Mouse (Mus musculus) liver, embryonic 16.5 days (tissue): Measurements from ENCODE around the gene Hsf4. TPM values are rescaled to one million over a fixed set of nuclear protein-coding genes. Genes with fewer than 3 reads are reported as not detected.
A peak's percentile ranks its signal among the peaks of the same experiment; 100 is the strongest.

Source experiments
- ATAC-seq: fragments of 200-750 bp; cut with Nextera tagmentation; 2 replicates; pipeline ENCODE4 v1.8.0; 2017; ENCODE audit warnings: low read depth, mild to moderate bottlenecking, moderate number of reproducible peaks, moderate library complexity
- H3K27ac ChIP-seq: fragments of 300-500 bp; sonication (generic); 2 replicates; pipeline ENCODE4 v1.5.1; 2014; ENCODE audit warnings: mild to moderate bottlenecking, low read length
- H3K27me3 ChIP-seq: fragments of 300-500 bp; sonication (generic); 2 replicates; pipeline ENCODE4 v1.6.1; 2014; ENCODE audit warnings: low read depth, low read length, mixed read lengths; ENCODE audit not compliant: control insufficient read depth, insufficient read depth
- H3K36me3 ChIP-seq: fragments of 300-500 bp; sonication (generic); 2 replicates; pipeline ENCODE4 v1.6.1; 2014; ENCODE audit warnings: mild to moderate bottlenecking; ENCODE audit not compliant: control insufficient read depth, insufficient read depth
- H3K4me1 ChIP-seq: fragments of 300-500 bp; sonication (generic); 2 replicates; pipeline ENCODE4 v1.6.1; 2014; ENCODE audit warnings: low read depth, low read length, mixed read lengths; ENCODE audit not compliant: control insufficient read depth
- H3K4me2 ChIP-seq: fragments of 300-500 bp; sonication (generic); 2 replicates; pipeline ENCODE4 v1.6.1; 2014; ENCODE audit warnings: low read depth, low read length, mixed read lengths
- H3K4me3 ChIP-seq: fragments of 300-500 bp; sonication (generic); 2 replicates; pipeline ENCODE4 v1.5.1; 2014; ENCODE audit warnings: low read depth, mild to moderate bottlenecking, low read length
- H3K9ac ChIP-seq: fragments of 300-500 bp; sonication (generic); 2 replicates; pipeline ENCODE4 v1.6.1; 2014; ENCODE audit warnings: low read depth, low read length
- H3K9me3 ChIP-seq: fragments of 300-500 bp; sonication (generic); replicated peaks from 2 replicates; pipeline ENCODE4 v1.6.1; 2016; ENCODE audit warnings: low read length; ENCODE audit not compliant: control insufficient read depth
- WGBS: fragments of 180-500 bp; shearing (Covaris S2); extraction: QIAGEN DNeasy Blood & Tissue Kit; methylation state at CpG from one replicate; pipeline ENCODE4 v1.1.7; 2014; ENCODE audit not compliant: insufficient replicate concordance; 5-methylcytosine and 5-hydroxymethylcytosine counted together
- microRNA counts: library from miRNA; unstranded; fragments of <30 nt; microRNA quantifications from one replicate; lab custom pipeline; 2016
- microRNA-seq: library from miRNA; unstranded; fragments of <30 nt; microRNA quantifications from one replicate; pipeline ENCODE4, GENCODE M21; 2016
- polyA plus RNA-seq: library from polyadenylated mRNA; unstranded; fragments of >200 nt; fragmentation: Nextera tagmentation; extraction: Ambion mirVana; gene quantifications from 2 replicates; pipeline ENCODE4 v1.2.1, GENCODE M21; 2015

Hsf4 gene
- polyA plus RNA-seq, 1 experiment from 2014 or later, result 0.08 TPM

- Histone ChIP-seq H3K36me3 (peaks cover 82% of the 10 kb centered on the region), H3K4me3 (no peak overlapping the region), H3K9ac (no peak overlapping the region; the same call in 1 of the 2 replicates), H3K27ac (peak overlapping the region; percentile 49), H3K27me3 (no peaks in the 10 kb centered on the region), H3K4me1 (peaks cover 30% of the 10 kb centered on the region), H3K4me2 (peak overlapping the region; percentile 25), H3K9me3 (no peaks in the 10 kb centered on the region; the same call in 1 of the 2 replicates)
- peak; percentile 62 for ATAC-seq
- WGBS, result 65% methylated on average over 9 of the region's 9 CpGs
Measured at GRCm38 (mm10) chr8:105313622-105314402, 44.2 kb downstream of the Hsf4 start.

- 89% methylated on average over 18 of the region's 18 CpGs for WGBS
- Histone ChIP-seq H3K36me3 (peaks cover 77% of the 10 kb centered on the region), H3K27ac (peak overlapping the region; percentile 17; the same call in 1 of the 2 replicates), H3K9ac (no peak overlapping the region), H3K4me2 (no peak overlapping the region), H3K27me3 (no peaks in the 10 kb centered on the region), H3K4me3 (no peak overlapping the region), H3K4me1 (peaks cover 44% of the 10 kb centered on the region), H3K9me3 (no peaks in the 10 kb centered on the region; the same call in 1 of the 2 replicates)
- ATAC-seq, result no peak
Measured at GRCm38 (mm10) chr8:105315073-105315769, 45.6 kb downstream of the Hsf4 start.

GRCm38 (mm10) chr8:105317941-105318340 lies 48.3 kb downstream of the Hsf4 start:
- no peaks in the 10 kb centered on the region for H3K9me3 ChIP-seq
- peaks cover 39% of the 10 kb centered on the region for H3K4me1 ChIP-seq
- ATAC-seq, result no peak
- no peaks in the 10 kb centered on the region for H3K27me3 ChIP-seq
- H3K36me3 ChIP-seq, result peaks cover 59% of the 10 kb centered on the region
- WGBS, result 82% methylated on average over 4 of the region's 4 CpGs
- H3K27ac ChIP-seq, result no peak overlapping the region
- no peak overlapping the region for H3K9ac ChIP-seq
- H3K4me3 ChIP-seq, result no peak overlapping the region
- H3K4me2 ChIP-seq, result no peak overlapping the region

GRCm38 (mm10) chr8:105318662-105319190 lies 49.1 kb downstream of the Hsf4 start:
- Histone ChIP-seq H3K4me2 (no peak overlapping the region), H3K4me1 (peaks cover 34% of the 10 kb centered on the region), H3K9ac (no peak overlapping the region), H3K36me3 (peaks cover 51% of the 10 kb centered on the region), H3K27me3 (no peaks in the 10 kb centered on the region), H3K4me3 (no peak overlapping the region), H3K27ac (no peak overlapping the region), H3K9me3 (no peaks in the 10 kb centered on the region)
- WGBS, result 75% methylated on average over 11 of the region's 11 CpGs
- ATAC-seq, result no peak

- Histone ChIP-seq H3K36me3 (peaks cover 20% of the 10 kb centered on the region), H3K4me3 (peak overlapping the region; percentile 63), H3K4me2 (peak overlapping the region; percentile 80), H3K27me3 (no peaks in the 10 kb centered on the region), H3K27ac (peak overlapping the region; percentile 98), H3K9ac (peak overlapping the region; percentile 66), H3K9me3 (no peaks in the 10 kb centered on the region), H3K4me1 (peaks cover 51% of the 10 kb centered on the region)
- peak; percentile 84 for ATAC-seq
- WGBS, result 25% methylated on average over 4 of the region's 4 CpGs
Measured at GRCm38 (mm10) chr8:105323183-105323582, 53.6 kb downstream of the Hsf4 start.

MicroRNAs encoded within 50 kb of the gene (microRNA counts, 519-probe panel; counts per million panel counts)
- microRNA mmu-miR-328 (lab: Ali Mortazavi, UCI), result 1,734 counts per million, percentile 19 among the panel's probes with 10 or more counts

Small RNAs within 50 kb of the gene (microRNA-seq; reads per million reads assigned to microRNA genes)
- gene Gm27320, result not detected
- 319 reads per million, percentile 66 among the genes with 10 or more reads in this experiment for gene Mir328

Other genes starting within 250 kb of the Hsf4 start
- gene Ces3a, start 221.2 kb upstream of the Hsf4 start, polyA plus RNA-seq, result 0.71 and 0.83 TPM in 2 replicates
- gene Ces3b, start 186.0 kb upstream of the Hsf4 start, polyA plus RNA-seq, result not detected in 2 replicates
- gene Ces4a, start 138.0 kb upstream of the Hsf4 start, polyA plus RNA-seq, result not detected in 2 replicates
- 6.6 and 7.5 TPM in 2 replicates for gene Cbfb, start 99.1 kb upstream of the Hsf4 start, polyA plus RNA-seq
- gene D230025D16Rik, start 44.7 kb upstream of the Hsf4 start, polyA plus RNA-seq, result 18.7 and 19.7 TPM in 2 replicates
- gene B3gnt9, start 14.6 kb upstream of the Hsf4 start, polyA plus RNA-seq, result 2.1 and 2.5 TPM in 2 replicates
- 12.5 and 14.0 TPM in 2 replicates for gene Tradd, start 5.2 kb upstream of the Hsf4 start, polyA plus RNA-seq
- gene Fbxl8, start 5.2 kb upstream of the Hsf4 start, polyA plus RNA-seq, result 1.4 TPM in 2 replicates
- gene Nol3, start 6.3 kb downstream of the Hsf4 start, polyA plus RNA-seq, result 0.12 and 0.19 TPM in 2 replicates
- gene 4931428F04Rik, start 20.1 kb downstream of the Hsf4 start, polyA plus RNA-seq, result 0.55 and 0.84 TPM in 2 replicates
- gene Exoc3l, start 26.3 kb downstream of the Hsf4 start, polyA plus RNA-seq, result 5.9 and 6.5 TPM in 2 replicates
- gene E2f4, start 27.9 kb downstream of the Hsf4 start, polyA plus RNA-seq, result 169 and 187 TPM in 2 replicates
- gene Elmo3, start 35.8 kb downstream of the Hsf4 start, polyA plus RNA-seq, result 4.7 and 5.3 TPM in 2 replicates
- gene Lrrc29, start 56.5 kb downstream of the Hsf4 start, polyA plus RNA-seq, result 11.1 and 12.5 TPM in 2 replicates
- gene Tmem208, start 56.6 kb downstream of the Hsf4 start, polyA plus RNA-seq, result 81.4 and 82.0 TPM in 2 replicates
- gene Fhod1, start 78.2 kb downstream of the Hsf4 start, polyA plus RNA-seq, result 0.46 and 0.60 TPM in 2 replicates
- gene Slc9a5, start 79.0 kb downstream of the Hsf4 start, polyA plus RNA-seq, result 0.13 TPM in 2 replicates
- gene Plekhg4, start 103.5 kb downstream of the Hsf4 start, polyA plus RNA-seq, result not detected in 2 replicates
- gene Kctd19, start 143.7 kb downstream of the Hsf4 start, polyA plus RNA-seq, result not detected in 2 replicates
- gene Lrrc36, start 143.8 kb downstream of the Hsf4 start, polyA plus RNA-seq, result 0.09 TPM in 1 of 2 replicates, not detected in the other
- 2.8 and 5.9 TPM in 2 replicates for gene Tppp3, start 201.7 kb downstream of the Hsf4 start, polyA plus RNA-seq
- 1.6 and 2.2 TPM in 2 replicates for gene Zdhhc1, start 227.1 kb downstream of the Hsf4 start, polyA plus RNA-seq
- 0.34 and 0.66 TPM in 2 replicates for gene Hsd11b2, start 249.0 kb downstream of the Hsf4 start, polyA plus RNA-seq